In genomic region chr4:117373324-117374077, GRCm38 (mm10) we compare ENCODE assay signal across 9 mouse cellular contexts.
A peak's percentile ranks its signal among the peaks of the same experiment; 100 is the strongest.
DNase-seq lines count a peak whose midpoint lies in the region; ATAC-seq and TF ChIP-seq lines count a peak whose summit lies in the region.
"Had no signal": no experiment of that assay in that cellular context is flagged by ENCODE, and none has a peak within 500 bp of the region (broad histone marks: within the 10 kb centered on the region; RNA-seq: fewer than 3 reads in every experiment).

No protein-coding gene starts in this region.

- H3K27ac ChIP-seq in liver, postnatal 0 days (ENCODE audit: low read depth) = no peak overlapping the region
- no peak overlapping the region for H3K27ac ChIP-seq in embryonic facial prominence, embryonic 12.5 days
- H3K27ac ChIP-seq in intestine, embryonic 16.5 days (ENCODE audit: low read length) = no peak overlapping the region
- 0 out of 2 replicates have a peak overlapping the region, but pooled peaks have one; percentile 23 for H3K27ac ChIP-seq in neural tube, embryonic 15.5 days (replicated peaks)

- H3K36me3 ChIP-seq in liver, postnatal 0 days (replicated peaks; ENCODE audit: insufficient read depth, low read length) = no peaks in the 10 kb centered on the region
- H3K36me3 ChIP-seq in embryonic facial prominence, embryonic 12.5 days = no peaks in the 10 kb centered on the region
- no peaks in the 10 kb centered on the region for H3K36me3 ChIP-seq in intestine, embryonic 16.5 days (ENCODE audit: control insufficient read depth, insufficient read depth, low read length)
- no peaks in the 10 kb centered on the region for H3K36me3 ChIP-seq in neural tube, embryonic 15.5 days

- H3K9ac ChIP-seq in liver, postnatal 0 days (replicated peaks) = no peak overlapping the region
- no peak overlapping the region for H3K9ac ChIP-seq in embryonic facial prominence, embryonic 12.5 days
- H3K9ac ChIP-seq in intestine, embryonic 16.5 days (ENCODE audit: low read depth, low read length) = no peak overlapping the region
- no peak overlapping the region for H3K9ac ChIP-seq in neural tube, embryonic 15.5 days (replicated peaks)

- no peak for ATAC-seq in liver, postnatal 0 days
- ATAC-seq in embryonic facial prominence, embryonic 12.5 days (ENCODE audit: insufficient number of reproducible peaks, insufficient read depth, low FRiP score, low TSS enrichment) = peak; percentile 84; the same call in 1 of the 2 replicates
- peak; percentile 55 for ATAC-seq in intestine, embryonic 16.5 days
- ATAC-seq in neural tube, embryonic 15.5 days (ENCODE audit: low FRiP score) = peak; percentile 67

- H3K4me2 ChIP-seq in liver, postnatal 0 days (ENCODE audit: low read depth, low read length) = no peak overlapping the region
- peak overlapping the region; percentile 46 for H3K4me2 ChIP-seq in embryonic facial prominence, embryonic 12.5 days (replicated peaks)
- H3K4me2 ChIP-seq in intestine, embryonic 16.5 days (ENCODE audit: low read depth, low read length) = peak overlapping the region; percentile 40; the same call in 1 of the 2 replicates
- peak overlapping the region; percentile 45 for H3K4me2 ChIP-seq in neural tube, embryonic 15.5 days

- peaks cover 5% of the 10 kb centered on the region; the same call in 1 of the 2 replicates for H3K4me1 ChIP-seq in liver, postnatal 0 days (ENCODE audit: insufficient read depth)
- H3K4me1 ChIP-seq in embryonic facial prominence, embryonic 12.5 days = peaks cover 34% of the 10 kb centered on the region
- peaks cover 9% of the 10 kb centered on the region for H3K4me1 ChIP-seq in intestine, embryonic 16.5 days (ENCODE audit: control insufficient read depth, insufficient read depth, low read length)
- peaks cover 43% of the 10 kb centered on the region for H3K4me1 ChIP-seq in neural tube, embryonic 15.5 days

- H3K9me3 ChIP-seq in liver, postnatal 0 days (ENCODE audit: low read length) = no peaks in the 10 kb centered on the region
- no peaks in the 10 kb centered on the region for H3K9me3 ChIP-seq in embryonic facial prominence, embryonic 12.5 days
- no peaks in the 10 kb centered on the region for H3K9me3 ChIP-seq in intestine, embryonic 16.5 days (ENCODE audit: control insufficient read depth, low read length)
- H3K9me3 ChIP-seq in neural tube, embryonic 15.5 days (replicated peaks) = no peaks in the 10 kb centered on the region

- DNase-seq in liver = peak; percentile 19
- no peak for DNase-seq in liver, postnatal 0 days
- DNase-seq in cerebellum, adult 18-20 months = no peak
- DNase-seq in left cerebral cortex, adult 18-20 months (ENCODE audit: low spot score in 2 of 2) = no peak
- DNase-seq in kidney, adult 18-20 months = no peak
- DNase-seq: layer of hippocampus, postnatal 36 days had no signal

- 45% methylated on average over 16 of the region's 16 CpGs for WGBS in liver, postnatal 0 days (ENCODE audit: insufficient replicate concordance)
- WGBS in embryonic facial prominence, embryonic 12.5 days = 8% methylated on average over 15 of the region's 16 CpGs
- WGBS in intestine, embryonic 16.5 days = 16% methylated on average over 16 of the region's 16 CpGs
- 3% methylated on average over 13 of the region's 16 CpGs for WGBS in neural tube, embryonic 15.5 days

- no peak overlapping the region for H3K4me3 ChIP-seq in liver, postnatal 0 days (ENCODE audit: low read depth, low read length)
- H3K4me3 ChIP-seq in embryonic facial prominence, embryonic 12.5 days = peak overlapping the region; percentile 13
- no peak overlapping the region for H3K4me3 ChIP-seq in intestine, embryonic 16.5 days (ENCODE audit: low read length)
- H3K4me3 ChIP-seq in neural tube, embryonic 15.5 days (replicated peaks) = 0 out of 2 replicates have a peak overlapping the region, but pooled peaks have one; percentile 3

- no peak for TF ChIP-seq EP300 in liver, postnatal 0 days (IDR thresholded peaks at IDR 0.05; ENCODE audit: low read depth)

- no peak for TF ChIP-seq CTCF in liver, postnatal 0 days (IDR thresholded peaks at IDR 0.05; ENCODE audit: low read depth)

- H3K27me3 ChIP-seq in liver, postnatal 0 days (ENCODE audit: insufficient read depth, low read length) = no peaks in the 10 kb centered on the region; the same call in 1 of the 2 replicates
- no peaks in the 10 kb centered on the region for H3K27me3 ChIP-seq in embryonic facial prominence, embryonic 12.5 days
- H3K27me3 ChIP-seq in intestine, embryonic 16.5 days (replicated peaks; ENCODE audit: control insufficient read depth, insufficient read depth, low read length) = no peaks in the 10 kb centered on the region
- peaks cover 86% of the 10 kb centered on the region for H3K27me3 ChIP-seq in neural tube, embryonic 15.5 days (replicated peaks)

Comparison
In these comparisons a context has a peak if more than half of its experiments do, and no peak if none do; other contexts are left out.
1. H3K4me3 ChIP-seq: peak in embryonic facial prominence, embryonic 12.5 days (single experiment) and neural tube, embryonic 15.5 days (single experiment); none in liver, postnatal 0 days (single experiment) and intestine, embryonic 16.5 days (single experiment).